Mouse (Mus musculus) c-Kit-positive CD71-positive TER-119-negative erythroid progenitor cells, embryonic 14.5 days (primary cell): ENCODE measurements at regions not wholly inside any gene's neighbourhood (a gene's known extent, or its start where the extent isn't known, plus 50 kb on each side); places are given as distances from the start of the nearest gene placed in this dataset.
"Not testable (repeated sequence)": the region's sequence is repeated elsewhere in the genome, so short reads cannot be mapped to it uniquely, and the experiment has no call there.

Experiments
- DNase-seq: peaks from one replicate; pipeline ENCODE4 v3.0.0-alpha.2; 2013; ENCODE audit warnings: low read depth

- no peak for DNase-seq
These were observed 61.0 kb downstream of the 4930474N05Rik start for GRCm38 (mm10) chr14:36155757-36156156.

- DNase-seq: no peak
These were observed 61.5 kb downstream of the 4930474N05Rik start for GRCm38 (mm10) chr14:36156175-36156574.

GRCm38 (mm10) chr14:36183701-36184100 lies 89.0 kb downstream of the 4930474N05Rik start:
- DNase-seq: no peak

GRCm38 (mm10) chr14:36196517-36196916 lies 101.8 kb downstream of the 4930474N05Rik start:
- no peak for DNase-seq

- DNase-seq: no peak
These were observed 103.7 kb downstream of the 4930474N05Rik start for GRCm38 (mm10) chr14:36198396-36198795.

GRCm38 (mm10) chr14:36203855-36204254 lies 109.1 kb downstream of the 4930474N05Rik start:
- DNase-seq: no peak

GRCm38 (mm10) chr14:36212830-36213229 lies 118.1 kb downstream of the 4930474N05Rik start:
- DNase-seq: peak; percentile 1

GRCm38 (mm10) chr14:36245849-36246248 lies 151.1 kb downstream of the 4930474N05Rik start:
- no peak for DNase-seq

- no peak for DNase-seq
These were observed 167.4 kb downstream of the 4930474N05Rik start for GRCm38 (mm10) chr14:36262126-36262525.

- no peak for DNase-seq
These were observed 189.2 kb downstream of the 4930474N05Rik start for GRCm38 (mm10) chr14:36283825-36284414.

- no peak for DNase-seq
These were observed 194.1 kb downstream of the 4930474N05Rik start for GRCm38 (mm10) chr14:36288697-36289286.

GRCm38 (mm10) chr14:36310324-36310723 lies 215.6 kb downstream of the 4930474N05Rik start:
- DNase-seq: no peak

- not testable (repeated sequence) for DNase-seq
These were observed 220.0 kb downstream of the 4930474N05Rik start for GRCm38 (mm10) chr14:36314673-36315072.

GRCm38 (mm10) chr14:36316418-36317111 lies 221.8 kb downstream of the 4930474N05Rik start:
- no peak for DNase-seq

- DNase-seq: no peak
These were observed 233.7 kb downstream of the 4930474N05Rik start for GRCm38 (mm10) chr14:36328258-36328891.

GRCm38 (mm10) chr14:36340832-36341231 lies 246.1 kb downstream of the 4930474N05Rik start:
- no peak for DNase-seq
